24 mouse cellular contexts compared by ENCODE assay signal in the genomic region with DNA sequence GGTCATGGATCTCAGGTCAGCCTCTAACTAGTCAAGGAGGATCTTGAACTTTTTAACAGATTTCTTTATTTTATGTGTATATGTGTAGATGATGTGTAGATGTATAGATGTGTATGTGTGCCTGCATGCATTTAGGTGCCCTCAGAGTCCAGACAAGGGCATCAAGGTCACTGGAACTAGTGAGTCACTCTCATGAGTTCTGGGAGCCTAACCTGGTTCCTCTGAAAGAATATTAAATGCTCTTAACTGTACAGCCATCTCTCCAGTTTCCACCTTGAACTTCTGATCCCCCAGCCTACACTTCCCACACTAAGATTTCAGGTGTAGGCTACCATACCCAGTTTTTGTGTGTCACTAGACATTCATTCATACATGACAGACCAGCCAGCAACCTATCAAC.
"Had no signal": no experiment of that assay in that cellular context is flagged by ENCODE, and none has a peak within 500 bp of the region (broad histone marks: within the 10 kb centered on the region; RNA-seq: fewer than 3 reads in every experiment).

No protein-coding gene starts in this region.

- H3K4me1 ChIP-seq: embryonic facial prominence, embryonic 10.5 days; embryonic facial prominence, embryonic 12.5 days; embryonic facial prominence, embryonic 13.5 days; embryonic facial prominence, embryonic 15.5 days; forebrain, embryonic 10.5 days; forebrain, embryonic 12.5 days; forebrain, embryonic 13.5 days; forebrain, embryonic 15.5 days had no signal

- H3K4me3 ChIP-seq: embryonic facial prominence, embryonic 10.5 days; embryonic facial prominence, embryonic 12.5 days; embryonic facial prominence, embryonic 13.5 days; embryonic facial prominence, embryonic 15.5 days; erythroblast, embryonic 14.5 days; forebrain, embryonic 10.5 days; forebrain, embryonic 12.5 days; forebrain, embryonic 13.5 days; forebrain, embryonic 15.5 days; gastrocnemius, adult 2 months; heart, embryonic 10.5 days had no signal

- H3K9ac ChIP-seq: embryonic facial prominence, embryonic 12.5 days; embryonic facial prominence, embryonic 13.5 days; embryonic facial prominence, embryonic 15.5 days; forebrain, embryonic 12.5 days; forebrain, embryonic 13.5 days; forebrain, embryonic 15.5 days; forebrain, postnatal 0 days had no signal

- DNase-seq: cerebellum, adult 9-11 months; cerebellum, postnatal 10 days; cerebellum, postnatal 14 days; cerebellum, postnatal 25 days; cerebellum, postnatal 36 days; embryo, embryonic 11 days; forebrain, postnatal 0 days; gastrocnemius, adult 2 months; gastrocnemius, postnatal 10 days; gastrocnemius, postnatal 14 days; gastrocnemius, postnatal 25 days; gastrocnemius, postnatal 36 days; heart, adult 11 months; heart, adult 18-20 months had no signal

- H3K27ac ChIP-seq: embryonic facial prominence, embryonic 10.5 days; embryonic facial prominence, embryonic 12.5 days; embryonic facial prominence, embryonic 13.5 days; embryonic facial prominence, embryonic 15.5 days; forebrain, embryonic 10.5 days; forebrain, embryonic 12.5 days; forebrain, embryonic 13.5 days; forebrain, embryonic 15.5 days; gastrocnemius, adult 2 months; heart, embryonic 10.5 days had no signal

- H3K27me3 ChIP-seq: embryonic facial prominence, embryonic 12.5 days; embryonic facial prominence, embryonic 13.5 days; embryonic facial prominence, embryonic 15.5 days; forebrain, embryonic 12.5 days; forebrain, embryonic 13.5 days; forebrain, embryonic 15.5 days had no signal

- H3K36me3 ChIP-seq: embryonic facial prominence, embryonic 10.5 days; embryonic facial prominence, embryonic 12.5 days; embryonic facial prominence, embryonic 13.5 days; embryonic facial prominence, embryonic 15.5 days; forebrain, embryonic 10.5 days; forebrain, embryonic 12.5 days; forebrain, embryonic 15.5 days; heart, embryonic 10.5 days had no signal
